Mouse (Mus musculus): Measurements from ENCODE around the gene Ubash3b. TPM values are rescaled to one million over a fixed set of nuclear protein-coding genes. Genes with fewer than 3 reads are reported as not detected.

Ubash3b gene
- polyA plus RNA-seq, 1 experiment from 2014 or later, result 7.5 TPM

GRCm38 (mm10) chr9:41190745-41191482, 29.4 kb upstream of the Ubash3b start:
- H3K27me3 ChIP-seq (ENCODE audit: insufficient read depth, low read length), result no peaks in the 10 kb centered on the region
- no peak overlapping the region for H3K9ac ChIP-seq (replicated peaks; ENCODE audit: low read length)
- H3K4me1 ChIP-seq (ENCODE audit: insufficient read depth, low read length), result peaks cover 5% of the 10 kb centered on the region; the same call in 1 of the 2 replicates
- WGBS, result 26% methylated on average over 9 of the region's 9 CpGs
- 0 out of 2 replicates have a peak, but pooled peaks have one; percentile 40 for ATAC-seq (ENCODE audit: low FRiP score, low TSS enrichment)
- H3K27ac ChIP-seq (ENCODE audit: low read length), result no peak overlapping the region
- no peak overlapping the region for H3K4me3 ChIP-seq (ENCODE audit: low read length)
- H3K36me3 ChIP-seq (ENCODE audit: insufficient read depth, low read length), result no peaks in the 10 kb centered on the region
- H3K4me2 ChIP-seq (replicated peaks; ENCODE audit: low read depth, low read length), result no peak overlapping the region
- H3K9me3 ChIP-seq (ENCODE audit: low read length), result no peaks in the 10 kb centered on the region

- Histone ChIP-seq H3K9ac (replicated peaks; ENCODE audit: low read length) (no peak overlapping the region), H3K4me1 (ENCODE audit: insufficient read depth, low read length) (peaks cover 13% of the 10 kb centered on the region), H3K27ac (ENCODE audit: low read length) (no peak overlapping the region), H3K27me3 (ENCODE audit: insufficient read depth, low read length) (no peaks in the 10 kb centered on the region), H3K36me3 (ENCODE audit: insufficient read depth, low read length) (no peaks in the 10 kb centered on the region), H3K4me3 (ENCODE audit: low read length) (no peak overlapping the region), H3K4me2 (replicated peaks; ENCODE audit: low read depth, low read length) (no peak overlapping the region), H3K9me3 (ENCODE audit: low read length) (no peaks in the 10 kb centered on the region)
- 68% methylated on average over 4 of the region's 4 CpGs for WGBS
- no peak for ATAC-seq (ENCODE audit: low FRiP score, low TSS enrichment)
Measured at GRCm38 (mm10) chr9:41187939-41188338, 26.4 kb upstream of the Ubash3b start.

GRCm38 (mm10) chr9:41187498-41187897, 26.0 kb upstream of the Ubash3b start:
- H3K27me3 ChIP-seq (ENCODE audit: insufficient read depth, low read length), result no peaks in the 10 kb centered on the region
- H3K9ac ChIP-seq (replicated peaks; ENCODE audit: low read length), result no peak overlapping the region
- ATAC-seq (ENCODE audit: low FRiP score, low TSS enrichment), result no peak
- H3K27ac ChIP-seq (ENCODE audit: low read length), result no peak overlapping the region
- peaks cover 13% of the 10 kb centered on the region for H3K4me1 ChIP-seq (ENCODE audit: insufficient read depth, low read length)
- no peak overlapping the region for H3K4me3 ChIP-seq (ENCODE audit: low read length)
- no peak overlapping the region for H3K4me2 ChIP-seq (replicated peaks; ENCODE audit: low read depth, low read length)
- 53% methylated on average over 9 of the region's 9 CpGs for WGBS
- no peaks in the 10 kb centered on the region for H3K9me3 ChIP-seq (ENCODE audit: low read length)
- H3K36me3 ChIP-seq (ENCODE audit: insufficient read depth, low read length), result no peaks in the 10 kb centered on the region

GRCm38 (mm10) chr9:41185331-41185730, 23.8 kb upstream of the Ubash3b start:
- H3K9me3 ChIP-seq (ENCODE audit: low read length), result no peaks in the 10 kb centered on the region
- H3K27ac ChIP-seq (ENCODE audit: low read length), result peak overlapping the region; percentile 26
- no peaks in the 10 kb centered on the region for H3K36me3 ChIP-seq (ENCODE audit: insufficient read depth, low read length)
- 24% methylated on average over 9 of the region's 9 CpGs for WGBS
- no peak overlapping the region for H3K9ac ChIP-seq (replicated peaks; ENCODE audit: low read length)
- no peak overlapping the region for H3K4me3 ChIP-seq (ENCODE audit: low read length)
- ATAC-seq (ENCODE audit: low FRiP score, low TSS enrichment), result peak; percentile 41; the same call in 1 of the 2 replicates
- H3K4me2 ChIP-seq (replicated peaks; ENCODE audit: low read depth, low read length), result 0 out of 2 replicates have a peak overlapping the region, but pooled peaks have one; percentile 1
- no peaks in the 10 kb centered on the region for H3K27me3 ChIP-seq (ENCODE audit: insufficient read depth, low read length)
- H3K4me1 ChIP-seq (ENCODE audit: insufficient read depth, low read length), result peaks cover 13% of the 10 kb centered on the region

- no peak for ATAC-seq (ENCODE audit: low FRiP score, low TSS enrichment)
- H3K27me3 ChIP-seq (ENCODE audit: insufficient read depth, low read length), result no peaks in the 10 kb centered on the region
- no peak overlapping the region for H3K4me3 ChIP-seq (ENCODE audit: low read length)
- H3K9ac ChIP-seq (replicated peaks; ENCODE audit: low read length), result no peak overlapping the region
- no peaks in the 10 kb centered on the region for H3K36me3 ChIP-seq (ENCODE audit: insufficient read depth, low read length)
- H3K4me1 ChIP-seq (ENCODE audit: insufficient read depth, low read length), result peaks cover 13% of the 10 kb centered on the region
- no peak overlapping the region for H3K27ac ChIP-seq (ENCODE audit: low read length)
- no peaks in the 10 kb centered on the region for H3K9me3 ChIP-seq (ENCODE audit: low read length)
- no peak overlapping the region for H3K4me2 ChIP-seq (replicated peaks; ENCODE audit: low read depth, low read length)
Measured at GRCm38 (mm10) chr9:41182550-41182949, 21.1 kb upstream of the Ubash3b start.

- no peaks in the 10 kb centered on the region for H3K9me3 ChIP-seq (ENCODE audit: low read length)
- H3K27ac ChIP-seq (ENCODE audit: low read length), result no peak overlapping the region
- no peaks in the 10 kb centered on the region for H3K36me3 ChIP-seq (ENCODE audit: insufficient read depth, low read length)
- no peak for ATAC-seq (ENCODE audit: low FRiP score, low TSS enrichment)
- 70% methylated on average over 8 of the region's 8 CpGs for WGBS
- H3K4me1 ChIP-seq (ENCODE audit: insufficient read depth, low read length), result peaks cover 13% of the 10 kb centered on the region
- H3K9ac ChIP-seq (replicated peaks; ENCODE audit: low read length), result no peak overlapping the region
- H3K4me2 ChIP-seq (replicated peaks; ENCODE audit: low read depth, low read length), result no peak overlapping the region
- no peak overlapping the region for H3K4me3 ChIP-seq (ENCODE audit: low read length)
- no peaks in the 10 kb centered on the region for H3K27me3 ChIP-seq (ENCODE audit: insufficient read depth, low read length)
Measured at GRCm38 (mm10) chr9:41181803-41182202, 20.3 kb upstream of the Ubash3b start.

- Histone ChIP-seq H3K36me3 (ENCODE audit: insufficient read depth, low read length) (no peaks in the 10 kb centered on the region), H3K9me3 (ENCODE audit: low read length) (no peaks in the 10 kb centered on the region), H3K4me2 (replicated peaks; ENCODE audit: low read depth, low read length) (no peak overlapping the region), H3K4me1 (ENCODE audit: insufficient read depth, low read length) (peaks cover 13% of the 10 kb centered on the region), H3K27me3 (ENCODE audit: insufficient read depth, low read length) (no peaks in the 10 kb centered on the region), H3K27ac (ENCODE audit: low read length) (no peak overlapping the region), H3K9ac (replicated peaks; ENCODE audit: low read length) (no peak overlapping the region), H3K4me3 (ENCODE audit: low read length) (no peak overlapping the region)
- ATAC-seq (ENCODE audit: low FRiP score, low TSS enrichment), result no peak
- WGBS, result 81% methylated on average over 9 of the region's 9 CpGs
Measured at GRCm38 (mm10) chr9:41181372-41181771, 19.9 kb upstream of the Ubash3b start.

- no peaks in the 10 kb centered on the region for H3K9me3 ChIP-seq (ENCODE audit: low read length)
- no peak overlapping the region for H3K9ac ChIP-seq (replicated peaks; ENCODE audit: low read length)
- no peak overlapping the region for H3K4me3 ChIP-seq (ENCODE audit: low read length)
- 56% methylated on average over 5 of the region's 5 CpGs for WGBS
- 0 out of 2 replicates have a peak, but pooled peaks have one; percentile 27 for ATAC-seq (ENCODE audit: low FRiP score, low TSS enrichment)
- H3K27me3 ChIP-seq (ENCODE audit: insufficient read depth, low read length), result no peaks in the 10 kb centered on the region
- H3K36me3 ChIP-seq (ENCODE audit: insufficient read depth, low read length), result no peaks in the 10 kb centered on the region
- no peak overlapping the region for H3K27ac ChIP-seq (ENCODE audit: low read length)
- H3K4me2 ChIP-seq (replicated peaks; ENCODE audit: low read depth, low read length), result no peak overlapping the region
- H3K4me1 ChIP-seq (ENCODE audit: insufficient read depth, low read length), result no peaks in the 10 kb centered on the region
Measured at GRCm38 (mm10) chr9:41179056-41179455, 17.6 kb upstream of the Ubash3b start.

GRCm38 (mm10) chr9:41173158-41173557, 11.7 kb upstream of the Ubash3b start:
- Histone ChIP-seq H3K27me3 (ENCODE audit: insufficient read depth, low read length) (no peaks in the 10 kb centered on the region), H3K4me2 (replicated peaks; ENCODE audit: low read depth, low read length) (no peak overlapping the region), H3K27ac (ENCODE audit: low read length) (no peak overlapping the region), H3K4me3 (ENCODE audit: low read length) (no peak overlapping the region), H3K4me1 (ENCODE audit: insufficient read depth, low read length) (no peaks in the 10 kb centered on the region), H3K36me3 (ENCODE audit: insufficient read depth, low read length) (no peaks in the 10 kb centered on the region), H3K9ac (replicated peaks; ENCODE audit: low read length) (no peak overlapping the region), H3K9me3 (ENCODE audit: low read length) (0 out of 2 replicates have a peak, but pooled peaks cover 3% of the 10 kb centered on the region)
- ATAC-seq (ENCODE audit: low FRiP score, low TSS enrichment), result no peak
- 68% methylated on average over 3 of the region's 3 CpGs for WGBS

- 0 out of 2 replicates have a peak, but pooled peaks cover 3% of the 10 kb centered on the region for H3K9me3 ChIP-seq (ENCODE audit: low read length)
- no peak overlapping the region for H3K9ac ChIP-seq (replicated peaks; ENCODE audit: low read length)
- H3K36me3 ChIP-seq (ENCODE audit: insufficient read depth, low read length), result no peaks in the 10 kb centered on the region
- ATAC-seq (ENCODE audit: low FRiP score, low TSS enrichment), result no peak
- H3K27ac ChIP-seq (ENCODE audit: low read length), result no peak overlapping the region
- WGBS, result 75% methylated on average over 8 of the region's 8 CpGs
- H3K4me3 ChIP-seq (ENCODE audit: low read length), result no peak overlapping the region
- H3K4me2 ChIP-seq (replicated peaks; ENCODE audit: low read depth, low read length), result no peak overlapping the region
- no peaks in the 10 kb centered on the region for H3K27me3 ChIP-seq (ENCODE audit: insufficient read depth, low read length)
- H3K4me1 ChIP-seq (ENCODE audit: insufficient read depth, low read length), result no peaks in the 10 kb centered on the region
Measured at GRCm38 (mm10) chr9:41172426-41172825, 10.9 kb upstream of the Ubash3b start.

Measured in kidney, embryonic 16.5 days (tissue).